Mouse (Mus musculus): ENCODE measurements at regions not wholly inside any gene's neighbourhood (a gene's known extent, or its start where the extent isn't known, plus 50 kb on each side); places are given as distances from the start of the nearest gene placed in this dataset.

DNA sequence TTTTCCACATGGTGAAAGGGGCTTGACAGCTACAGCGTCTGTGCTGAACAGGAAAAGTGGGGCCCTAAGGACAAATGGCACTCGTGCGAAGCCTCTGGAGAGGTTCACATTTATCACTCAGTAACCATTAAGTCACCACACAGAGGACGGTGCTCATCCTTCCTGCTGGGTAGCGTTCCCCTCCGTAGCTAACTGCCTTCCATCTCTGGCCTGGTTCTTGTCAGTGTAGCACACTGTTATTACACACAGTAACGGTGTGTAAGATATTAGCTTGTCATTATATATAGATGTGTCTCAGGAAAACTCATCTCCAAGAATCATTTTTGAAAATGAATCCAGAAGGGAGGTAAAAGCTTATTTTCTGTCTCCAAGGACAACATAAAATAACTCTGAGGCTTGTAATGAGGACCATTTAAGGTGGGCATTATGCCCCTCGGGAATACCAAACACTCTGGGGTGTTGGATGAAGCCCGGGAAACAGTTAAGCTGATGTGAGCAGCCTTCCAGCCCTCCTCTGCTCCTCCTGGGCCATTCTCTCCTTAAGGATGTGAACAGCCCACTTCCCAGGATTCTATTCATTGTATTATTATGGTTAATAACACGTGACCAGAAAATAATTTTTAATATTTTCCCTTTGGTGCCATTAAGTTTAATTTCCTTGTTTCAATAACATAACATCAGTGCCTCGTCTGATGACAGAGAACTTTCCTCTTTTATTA lies 222.7 kb upstream of the Arid2 start:
- TF ChIP-seq CTCF (IDR thresholded peaks at IDR 0.05; ENCODE audit: insufficient read depth, low read depth, low read length): no peak
- TF ChIP-seq POLR2A (IDR thresholded peaks at IDR 0.05; ENCODE audit: insufficient read depth, low read depth, low read length): no peak

Measured in olfactory bulb, adult 2 months (tissue).